Mouse (Mus musculus) G1E-ER4 (cell line): ENCODE data around the gene Ypel1. TPM values are rescaled to one million over a fixed set of nuclear protein-coding genes. Genes with fewer than 3 reads are reported as not detected.

ENCODE experiments used
- GATA1 ChIP-seq: IDR thresholded peaks from one replicate; pipeline ENCODE4 v1.8.0; 2012; ENCODE audit warnings: low read length, inconsistent platforms
- polyA plus RNA-seq: library from polyadenylated mRNA; stranded (reverse); fragments of >175 nt; gene quantifications from 2 replicates; pipeline ENCODE4 v1.2.3, GENCODE M21; 2012

Ypel1 gene
- polyA plus RNA-seq, 1 experiment, result 0.09 TPM

DNA sequence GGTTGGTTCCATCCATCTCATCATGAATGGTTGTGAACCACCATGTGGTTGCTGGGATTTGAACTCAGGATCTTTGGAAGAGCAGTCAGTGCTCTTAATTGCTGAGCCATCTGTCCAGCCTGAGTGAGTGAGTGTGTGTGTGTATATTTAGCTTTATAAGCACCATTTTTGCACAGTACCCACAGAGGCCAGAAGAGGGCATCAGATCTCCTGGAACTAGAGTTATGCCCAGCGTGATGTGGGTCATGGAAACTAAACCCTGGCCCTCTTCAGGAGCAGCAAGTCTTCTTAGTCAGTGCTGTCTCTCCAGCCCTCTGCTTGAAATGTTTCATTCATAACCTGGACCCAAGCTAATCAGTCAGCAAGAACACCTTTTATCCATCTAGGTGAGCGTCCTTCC is 6.8 kb downstream of the Ypel1 start:
- no peak for TF ChIP-seq GATA1

DNA sequence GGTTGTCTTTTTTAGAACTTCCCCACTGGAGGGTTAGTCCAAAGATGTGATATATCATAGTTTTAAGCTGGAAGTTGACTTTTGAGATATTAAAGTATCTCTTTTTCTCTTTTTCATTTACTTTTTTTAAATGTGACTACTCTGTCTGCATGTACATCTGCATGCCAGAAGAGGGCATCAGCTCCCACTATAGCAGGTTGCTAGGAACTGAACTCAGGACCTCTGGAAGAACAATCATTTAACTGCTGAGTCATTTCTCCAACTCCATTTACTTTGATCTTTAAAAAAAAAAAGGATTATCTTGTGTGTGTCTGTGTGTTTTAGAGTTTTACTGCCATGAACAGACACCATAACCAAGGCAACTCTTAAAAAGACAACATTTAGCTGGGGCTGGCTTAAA is 7.4 kb downstream of the Ypel1 start:
- TF ChIP-seq GATA1, result no peak

DNA sequence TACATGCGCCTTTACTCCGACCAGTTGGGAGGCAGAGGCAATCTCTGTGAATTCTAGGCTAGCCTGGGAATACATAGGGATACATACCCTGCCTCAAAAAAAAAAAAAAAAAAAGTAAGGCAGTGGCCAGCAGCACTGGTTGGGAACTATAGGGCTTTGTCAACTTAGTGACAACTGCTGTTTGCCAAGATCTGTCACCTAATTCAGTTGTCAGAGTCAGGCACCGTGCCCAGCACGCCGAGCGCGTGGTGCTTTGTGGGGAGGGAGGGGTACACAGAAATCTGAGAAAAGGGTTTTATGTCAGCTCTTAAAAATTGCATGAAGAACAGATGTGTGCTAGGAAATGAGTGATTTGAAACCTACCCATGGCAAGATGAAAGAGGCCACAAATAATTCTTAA is 8.6 kb downstream of the Ypel1 start:
- no peak for TF ChIP-seq GATA1

DNA sequence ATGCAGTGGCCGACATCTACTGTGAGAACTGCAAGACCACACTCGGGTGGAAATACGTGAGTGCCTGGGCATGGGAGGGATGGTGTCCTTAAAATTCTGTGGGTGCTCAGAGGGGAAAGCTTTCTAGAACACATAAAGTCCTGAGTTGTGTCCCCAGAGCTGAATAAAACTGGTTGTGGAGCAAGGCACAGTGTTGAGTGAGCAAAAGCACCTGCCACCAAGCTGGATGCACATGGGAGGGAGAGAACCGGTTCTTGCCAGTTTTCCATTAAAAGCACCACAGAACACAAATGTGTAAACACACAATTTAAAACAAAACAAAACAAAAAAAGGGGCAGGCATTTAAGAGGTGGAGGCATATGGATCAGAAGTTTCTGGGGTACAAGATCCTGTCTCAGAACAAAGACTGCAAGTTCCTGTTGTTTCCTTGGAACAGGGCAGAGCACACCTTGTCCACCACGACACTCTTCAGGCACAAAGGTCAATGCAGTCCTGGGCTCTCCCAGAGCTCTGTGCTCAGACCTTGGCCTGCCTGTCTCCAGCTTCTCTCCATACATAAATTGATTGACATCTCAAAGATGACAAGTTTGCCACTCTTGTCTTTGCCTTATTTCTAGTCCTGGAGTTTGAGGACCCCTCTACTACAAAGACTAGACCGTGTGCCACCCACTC is 12.8 kb downstream of the Ypel1 start:
- TF ChIP-seq GATA1, result no peak

DNA sequence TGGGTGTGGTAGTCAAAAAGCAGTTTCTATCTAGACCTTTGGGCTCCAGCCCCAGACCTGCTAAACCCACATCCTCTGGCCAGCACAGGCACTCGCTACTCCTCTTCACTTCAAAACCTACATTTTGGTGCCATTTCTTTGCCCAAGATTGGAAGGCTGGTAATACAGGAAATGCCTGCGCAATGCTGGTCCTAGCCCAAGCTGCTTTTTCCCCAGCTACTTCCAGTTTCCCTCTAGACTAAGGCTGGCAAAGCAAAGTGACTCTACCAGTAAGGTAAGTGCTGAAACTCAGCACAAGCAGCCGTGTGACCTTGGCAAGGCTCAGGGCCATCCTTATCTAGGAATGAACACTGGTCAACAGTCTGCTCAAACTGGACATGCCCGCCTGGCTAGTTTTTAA is 16.1 kb downstream of the Ypel1 start:
- no peak for TF ChIP-seq GATA1

DNA sequence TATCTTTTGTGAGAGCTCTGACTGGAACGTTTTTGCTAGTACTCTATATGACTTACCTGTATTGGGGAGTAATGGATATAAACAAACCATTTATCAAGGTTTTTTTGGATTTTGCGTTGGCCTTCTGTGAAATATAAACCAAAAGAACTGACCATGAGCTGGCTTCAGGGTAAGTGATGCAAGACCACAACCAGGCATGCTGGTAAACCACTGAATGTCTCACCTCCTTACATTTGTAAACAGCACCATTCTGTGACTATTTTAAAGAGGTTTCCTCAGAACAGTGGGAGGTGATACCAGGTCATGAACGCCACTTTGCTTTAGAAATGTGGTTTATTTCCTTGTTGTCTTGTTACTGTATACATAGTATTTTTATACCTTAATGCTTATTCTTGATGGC is 16.7 kb downstream of the Ypel1 start:
- TF ChIP-seq GATA1, result no peak

DNA sequence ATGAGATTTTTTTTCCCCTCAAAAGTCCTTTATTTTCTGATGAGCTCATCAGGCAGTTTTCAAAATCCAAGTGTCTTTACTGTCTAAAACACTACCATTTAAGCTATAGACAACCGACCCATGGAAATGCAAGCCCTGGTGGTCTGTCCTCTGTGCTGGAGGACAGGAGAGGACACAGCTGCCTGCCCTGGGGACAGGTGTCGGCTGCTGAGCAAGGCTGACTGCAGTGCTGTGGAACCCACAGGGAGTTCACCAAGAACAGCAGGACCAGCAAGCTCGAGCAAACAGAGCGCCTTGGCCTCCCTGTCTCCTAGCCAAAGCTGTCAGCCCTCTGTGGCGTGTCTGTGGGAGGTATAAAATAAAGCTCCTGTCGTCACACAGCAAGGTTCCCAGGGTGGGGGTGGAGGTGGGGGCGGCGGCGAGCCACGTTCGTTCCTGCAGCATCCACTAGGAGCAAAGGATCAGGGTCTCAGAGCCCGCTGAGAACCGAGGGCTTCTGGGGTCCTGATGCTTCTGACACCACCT is 17.2 kb downstream of the Ypel1 start:
- no peak for TF ChIP-seq GATA1

DNA sequence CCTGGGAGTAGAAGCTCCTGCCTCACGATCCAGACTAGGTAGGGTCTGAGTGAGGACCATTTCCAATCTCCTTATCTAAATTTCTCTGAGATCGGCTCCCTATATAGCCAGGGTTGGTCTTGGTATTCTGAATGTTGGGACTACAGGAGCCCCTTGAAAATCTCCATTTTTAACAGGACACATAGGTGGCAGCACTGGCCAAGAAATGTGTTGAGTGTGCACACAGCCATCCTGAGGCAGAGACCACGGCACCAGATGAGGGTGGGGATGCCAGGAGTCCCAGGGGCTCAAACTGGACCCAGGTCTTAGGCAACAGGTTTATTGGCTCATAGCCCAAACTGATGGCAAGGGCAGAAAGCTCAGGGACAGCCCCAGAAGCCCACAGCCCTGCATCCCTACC is 18.9 kb downstream of the Ypel1 start:
- TF ChIP-seq GATA1, result no peak

DNA sequence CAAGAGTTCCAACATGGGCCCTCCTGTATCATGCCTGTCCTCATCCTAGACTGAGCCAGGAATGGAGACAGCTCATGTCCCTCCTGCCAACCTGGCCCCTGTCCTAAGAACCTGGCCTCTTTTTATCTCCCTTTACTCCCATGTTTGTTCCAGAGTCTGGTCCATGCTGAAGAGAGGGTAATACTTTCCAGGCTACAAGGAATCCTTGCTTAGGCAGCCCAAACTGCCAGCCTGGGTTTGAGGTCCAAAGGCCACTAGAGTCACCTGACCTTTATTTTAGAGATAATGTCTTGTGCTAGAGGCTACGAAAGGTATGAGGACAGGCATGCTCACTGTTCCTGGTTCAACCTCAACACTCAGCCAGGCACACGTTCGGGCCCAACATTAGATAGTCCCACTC is 27.4 kb downstream of the Ypel1 start:
- no peak for TF ChIP-seq GATA1

DNA sequence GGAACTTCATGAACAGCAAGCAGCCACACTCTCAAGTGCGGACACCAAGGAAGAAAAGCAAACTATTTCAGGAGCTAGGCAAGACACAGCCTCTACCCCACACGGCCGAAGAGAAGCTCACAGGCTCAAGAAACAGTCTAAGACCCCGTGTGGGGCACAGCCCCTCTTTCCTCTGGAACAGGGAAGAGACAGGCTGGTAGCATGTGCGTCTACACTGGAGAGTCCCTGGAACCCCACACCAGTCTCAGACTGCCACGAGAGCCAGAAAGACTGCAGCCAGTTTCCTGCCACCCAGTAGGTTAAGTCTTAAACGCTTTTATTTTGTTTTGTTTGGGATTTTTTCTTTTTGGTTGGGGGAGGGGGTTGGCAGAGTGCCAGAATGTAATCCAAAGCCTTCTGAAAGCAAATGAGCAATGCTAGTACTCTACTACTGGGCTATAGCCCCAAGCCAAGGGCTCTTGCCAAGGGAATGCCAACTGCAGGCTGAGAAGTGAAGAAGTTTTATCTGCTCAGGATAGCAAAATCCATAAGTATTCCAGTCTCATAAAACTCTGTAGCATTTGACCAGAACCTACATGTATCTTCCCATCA is 33.2 kb downstream of the Ypel1 start:
- no peak for TF ChIP-seq GATA1

DNA sequence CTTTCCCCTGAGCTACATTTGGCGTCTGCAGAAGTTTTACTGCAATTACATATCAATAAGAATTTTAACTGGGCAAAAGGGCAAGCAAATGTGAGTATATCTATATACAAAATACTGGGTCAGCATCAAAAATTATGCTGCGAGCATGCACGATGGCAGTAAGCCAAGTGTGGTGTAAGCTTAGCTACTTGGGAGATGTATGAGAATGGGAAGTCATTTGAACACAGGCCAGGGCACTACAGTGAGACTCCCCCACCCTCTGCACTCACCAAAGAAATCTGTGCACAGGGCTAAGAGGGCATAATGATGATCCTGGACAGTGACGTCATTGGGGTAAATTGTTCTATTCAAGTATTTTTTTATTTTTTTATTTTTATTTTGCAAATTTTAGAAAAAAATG is 35.1 kb downstream of the Ypel1 start:
- no peak for TF ChIP-seq GATA1

DNA sequence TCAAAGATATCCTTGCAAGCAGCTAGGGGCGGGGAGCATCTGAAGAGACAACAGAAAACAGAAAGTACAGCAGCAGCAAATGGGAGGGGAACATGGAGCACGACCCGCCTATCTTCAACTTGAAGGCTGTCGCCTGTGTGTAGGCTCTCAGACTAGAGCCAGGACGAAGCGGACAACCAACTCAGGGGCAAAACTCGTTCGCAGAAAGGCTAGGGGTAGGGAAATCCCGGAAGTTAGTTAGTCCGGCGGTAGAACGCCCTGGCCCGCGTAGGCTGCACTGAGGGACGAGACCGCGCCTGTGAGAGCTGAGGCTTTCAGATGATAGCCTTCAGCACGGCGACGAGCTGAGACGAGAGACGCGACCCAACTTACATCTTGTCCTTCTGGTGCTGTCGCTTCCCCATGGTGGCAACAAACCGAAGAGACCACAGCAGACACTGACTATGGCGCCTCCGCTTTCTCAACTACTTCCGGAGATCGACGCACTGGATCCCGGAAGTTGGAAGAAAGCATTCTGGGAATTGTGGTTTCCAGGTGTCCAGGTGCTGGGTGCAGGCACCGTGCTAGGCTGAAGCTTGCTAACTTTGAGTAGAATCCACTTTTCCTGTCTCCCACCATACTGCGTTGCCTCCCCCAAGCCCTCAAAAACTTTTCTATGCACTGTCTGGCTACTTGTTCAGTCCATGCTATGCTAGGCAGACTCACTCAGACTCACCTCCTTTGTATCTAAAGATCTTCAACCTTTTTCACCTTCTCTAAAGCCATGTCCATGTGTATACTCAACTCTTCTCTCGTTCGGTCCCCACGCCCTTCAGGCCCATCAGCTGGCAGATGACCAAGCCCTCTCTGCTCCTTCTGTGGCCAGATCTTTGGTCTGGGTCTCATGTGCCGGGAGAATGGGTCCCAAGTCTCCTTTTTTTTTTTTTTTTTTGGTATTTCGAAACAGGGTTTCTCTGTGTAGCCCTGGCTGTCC is 41.6 kb downstream of the Ypel1 start, which contains the start of gene Ppil2:
Gene Ppil2 (minus strand): TSS at position 487 of the 973 bp plus-strand sequence.
- no peak for TF ChIP-seq GATA1

DNA sequence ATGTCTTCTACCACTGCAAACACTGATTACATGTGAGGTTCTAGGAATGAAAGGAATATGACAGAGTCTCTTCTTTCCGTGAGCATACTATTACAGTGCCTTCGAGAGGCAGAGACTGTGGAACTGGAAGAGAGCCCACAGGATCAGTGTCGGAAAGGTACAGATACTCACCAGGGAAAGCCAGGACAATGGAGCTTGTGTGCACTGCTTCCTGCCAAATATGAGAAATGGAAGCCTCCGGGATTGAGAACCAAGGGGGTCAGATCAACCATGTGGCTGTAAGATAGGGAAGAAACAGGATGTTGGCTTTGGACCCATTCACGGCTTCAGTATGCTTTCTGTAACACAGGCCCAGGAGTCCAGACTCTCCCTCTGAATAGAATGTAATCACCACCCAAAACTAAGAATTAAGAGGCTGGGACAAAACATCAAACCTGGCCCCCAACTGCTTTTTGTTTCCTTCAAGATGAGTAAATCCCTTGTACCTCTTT is 47.9 kb downstream of the Ypel1 start:
- no peak for TF ChIP-seq GATA1

DNA sequence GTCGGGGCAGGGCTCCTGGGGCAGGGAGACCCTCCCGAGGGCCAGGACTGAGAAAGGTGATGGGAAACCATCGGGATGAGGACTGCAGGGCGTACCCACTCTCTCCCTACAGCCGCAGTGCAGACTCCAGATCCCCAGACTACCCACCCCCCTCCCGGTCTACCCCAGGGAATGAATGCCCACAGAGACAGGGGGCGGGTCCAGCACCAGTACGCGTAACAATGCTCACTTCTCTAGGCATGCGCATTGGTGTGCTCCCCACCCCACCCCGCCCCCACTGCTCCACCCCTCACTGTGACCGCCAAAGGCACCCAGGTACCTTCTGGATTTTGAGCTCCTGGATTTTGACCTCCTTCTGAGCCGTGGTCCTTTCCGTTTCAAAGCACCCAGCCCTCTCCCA is 52.1 kb downstream of the Ypel1 start:
- TF ChIP-seq GATA1, result no peak

DNA sequence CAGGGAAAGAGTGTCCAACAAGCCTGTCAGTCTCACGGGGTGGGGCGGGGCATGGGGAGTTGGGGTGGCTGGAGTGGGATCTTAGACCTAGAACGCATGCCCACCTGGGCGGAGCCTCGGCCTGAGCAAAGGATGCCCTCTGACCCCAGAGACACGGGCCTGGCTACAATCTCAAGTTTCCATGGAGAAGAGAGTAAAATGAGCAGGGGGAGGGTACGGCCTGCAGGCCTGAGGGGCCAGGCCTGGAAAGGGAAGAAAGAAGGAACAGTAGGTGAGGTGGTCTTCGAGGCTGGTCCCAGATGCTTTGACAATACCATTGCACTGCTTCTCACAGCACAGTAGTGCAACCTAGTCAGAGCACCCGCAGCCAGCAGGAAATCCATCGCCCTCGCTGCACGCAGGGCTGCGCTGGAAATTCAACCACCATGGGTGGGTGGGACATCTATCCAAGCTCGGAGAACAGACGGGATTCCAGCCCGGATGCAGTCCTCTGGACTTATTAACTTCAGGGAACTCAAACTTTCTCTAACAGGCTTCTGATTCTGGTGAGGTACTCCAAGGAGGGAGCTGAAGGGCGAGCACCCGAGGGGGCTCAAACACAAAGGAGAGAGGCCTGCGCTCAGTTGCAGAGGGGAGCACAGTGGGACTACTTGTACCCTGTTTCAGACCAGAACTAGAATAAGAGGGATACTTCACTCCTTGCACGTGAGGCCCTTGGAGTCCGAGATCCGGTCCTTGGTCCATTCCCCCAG is 54.8 kb downstream of the Ypel1 start:
- TF ChIP-seq GATA1, result no peak
